Mouse (Mus musculus) thymus, adult 2 months (tissue): ENCODE measurements at regions not wholly inside any gene's neighbourhood (a gene's known extent, or its start where the extent isn't known, plus 50 kb on each side); places are given as distances from the start of the nearest gene placed in this dataset.

Experiments used
- DNase-seq: peaks from one replicate; pipeline ENCODE4 v3.0.0; 2021
- H3K27ac ChIP-seq: fragments of 200-500 bp; 2 replicates; pipeline ENCODE4 v1.5.1; 2012; ENCODE audit warnings: low read length, control low read depth; ENCODE audit not compliant: control insufficient read depth, insufficient read depth
- H3K27me3 ChIP-seq: fragments of 200-500 bp; 2 replicates; pipeline ENCODE4 v1.6.1; 2012; ENCODE audit warnings: mild to moderate bottlenecking, low read length, moderate library complexity, mixed read lengths; ENCODE audit not compliant: control insufficient read depth, insufficient read depth
- H3K36me3 ChIP-seq: fragments of 200-500 bp; 2 replicates; pipeline ENCODE4 v1.6.1; 2012; ENCODE audit warnings: mild to moderate bottlenecking, low read length, moderate library complexity; ENCODE audit not compliant: control insufficient read depth, insufficient read depth
- H3K4me1 ChIP-seq: fragments of 200-500 bp; replicated peaks from 2 replicates; pipeline ENCODE4 v1.6.1; 2012; ENCODE audit warnings: low read length; ENCODE audit not compliant: control insufficient read depth, insufficient read depth
- H3K4me3 ChIP-seq: fragments of 200-500 bp; 2 replicates; pipeline ENCODE4 v1.5.1; 2012; ENCODE audit warnings: mild to moderate bottlenecking, low read length, control low read depth, moderate library complexity; ENCODE audit not compliant: control insufficient read depth, insufficient read depth
- CTCF ChIP-seq: fragments of 200-500 bp; IDR thresholded peaks from 2 replicates; pipeline ENCODE4 v1.5.1; 2012; ENCODE audit warnings: mild to moderate bottlenecking, control low read depth, low read length, moderate library complexity, borderline replicate concordance; ENCODE audit not compliant: control insufficient read depth, poor library complexity, insufficient read depth; ENCODE audit errors: extremely low read depth
- POLR2A ChIP-seq: fragments of 200-500 bp; IDR thresholded peaks from 2 replicates; pipeline ENCODE4 v1.6.1; 2012; ENCODE audit warnings: mild to moderate bottlenecking, low read length, control low read depth, moderate library complexity; ENCODE audit not compliant: control insufficient read depth, poor library complexity, insufficient read depth; ENCODE audit errors: extremely low read depth
- WGBS: fragments of 180-500 bp; shearing (Covaris S2); methylation state at CpG from one replicate; pipeline ENCODE4 v1.1.7; 2018; 5-methylcytosine and 5-hydroxymethylcytosine counted together

- no peak overlapping the region for H3K27ac ChIP-seq
- H3K4me1 ChIP-seq = no peaks in the 10 kb centered on the region
- TF ChIP-seq POLR2A (no peak), CTCF (no peak)
- no peak overlapping the region for H3K4me3 ChIP-seq
- 100% methylated on average over 1 of the region's 1 CpGs for WGBS
- DNase-seq = no peak
- no peaks in the 10 kb centered on the region for H3K36me3 ChIP-seq
- no peaks in the 10 kb centered on the region for H3K27me3 ChIP-seq
Observed at GRCm38 (mm10) chr7:72444016-72444415, 137.6 kb upstream of the Mctp2 start.

GRCm38 (mm10) chr7:72444792-72445191 is 138.4 kb upstream of the Mctp2 start:
- WGBS = 33% methylated on average over 1 of the region's 1 CpGs
- no peak for DNase-seq

GRCm38 (mm10) chr7:72446911-72447310 is 140.5 kb upstream of the Mctp2 start:
- Histone ChIP-seq H3K4me3 (no peak overlapping the region), H3K27me3 (no peaks in the 10 kb centered on the region), H3K27ac (no peak overlapping the region), H3K4me1 (no peaks in the 10 kb centered on the region), H3K36me3 (no peaks in the 10 kb centered on the region)
- TF ChIP-seq POLR2A = no peak
- TF ChIP-seq CTCF = no peak
- WGBS = 100% methylated on average over 1 of the region's 1 CpGs
- DNase-seq = no peak

More at GRCm38 (mm10) chr7:72444792-72445191, 138.4 kb upstream of the Mctp2 start:
- Histone ChIP-seq H3K27ac (no peak overlapping the region), H3K27me3 (no peaks in the 10 kb centered on the region), H3K36me3 (no peaks in the 10 kb centered on the region), H3K4me3 (no peak overlapping the region), H3K4me1 (no peaks in the 10 kb centered on the region)
- TF ChIP-seq CTCF (no peak), POLR2A (no peak)

- Histone ChIP-seq H3K4me3 (no peak overlapping the region), H3K27ac (no peak overlapping the region), H3K27me3 (no peaks in the 10 kb centered on the region), H3K4me1 (no peaks in the 10 kb centered on the region), H3K36me3 (no peaks in the 10 kb centered on the region)
- TF ChIP-seq CTCF (no peak), POLR2A (no peak)
- no peak for DNase-seq
- WGBS = 55% methylated on average over 4 of the region's 4 CpGs
Observed at GRCm38 (mm10) chr7:72462978-72463377, 156.6 kb upstream of the Mctp2 start.

- no peaks in the 10 kb centered on the region for H3K27me3 ChIP-seq
- H3K4me1 ChIP-seq = no peaks in the 10 kb centered on the region
- H3K4me3 ChIP-seq = no peak overlapping the region
- TF ChIP-seq POLR2A (no peak), CTCF (no peak)
- no peak for DNase-seq
- no peaks in the 10 kb centered on the region for H3K36me3 ChIP-seq
- WGBS = 95% methylated on average over 1 of the region's 1 CpGs
- no peak overlapping the region for H3K27ac ChIP-seq
Observed at GRCm38 (mm10) chr7:72464658-72465057, 158.2 kb upstream of the Mctp2 start.

- no peaks in the 10 kb centered on the region for H3K4me1 ChIP-seq
Observed at GRCm38 (mm10) chr7:72469691-72470090, 163.3 kb upstream of the Mctp2 start.

GRCm38 (mm10) chr7:72474751-72475150 is 168.3 kb upstream of the Mctp2 start:
- Histone ChIP-seq H3K27ac (no peak overlapping the region), H3K4me3 (no peak overlapping the region), H3K4me1 (no peaks in the 10 kb centered on the region), H3K27me3 (no peaks in the 10 kb centered on the region), H3K36me3 (no peaks in the 10 kb centered on the region)
- 35% methylated on average over 4 of the region's 4 CpGs for WGBS
- TF ChIP-seq POLR2A (no peak), CTCF (no peak)
- DNase-seq = no peak

More at GRCm38 (mm10) chr7:72469691-72470090, 163.3 kb upstream of the Mctp2 start:
- no peak for DNase-seq
- Histone ChIP-seq H3K36me3 (no peaks in the 10 kb centered on the region), H3K27ac (no peak overlapping the region), H3K4me3 (no peak overlapping the region), H3K27me3 (no peaks in the 10 kb centered on the region)
- WGBS = 23% methylated on average over 2 of the region's 2 CpGs
- no peak for TF ChIP-seq POLR2A
- TF ChIP-seq CTCF = no peak
